Mouse (Mus musculus): Measurements from ENCODE around the gene Syt1. TPM values are rescaled to one million over a fixed set of nuclear protein-coding genes. Genes with fewer than 3 reads are reported as not detected.

Gene Syt1
- polyA plus RNA-seq, 1 experiment from 2014 or later: 0.29 TPM

- no peaks in the 10 kb centered on the region for H3K9me3 ChIP-seq (replicated peaks)
- no peaks in the 10 kb centered on the region for H3K27me3 ChIP-seq (replicated peaks)
- no peak overlapping the region for H3K27ac ChIP-seq
- no peak overlapping the region for H3K4me2 ChIP-seq
- no peaks in the 10 kb centered on the region for H3K4me1 ChIP-seq
- H3K4me3 ChIP-seq: no peak overlapping the region
- no peak overlapping the region for H3K9ac ChIP-seq
- ATAC-seq: no peak
- no peaks in the 10 kb centered on the region for H3K36me3 ChIP-seq
- 71% methylated on average over 6 of the region's 6 CpGs for WGBS (ENCODE audit: insufficient replicate concordance)
These were observed 195.4 kb downstream of the Syt1 start for GRCm38 (mm10) chr10:108815339-108815738.

GRCm38 (mm10) chr10:108804380-108804779 lies 206.4 kb downstream of the Syt1 start:
- no peak overlapping the region for H3K9ac ChIP-seq
- WGBS (ENCODE audit: insufficient replicate concordance): 54% methylated on average over 1 of the region's 1 CpGs
- no peak for ATAC-seq
- H3K36me3 ChIP-seq: no peaks in the 10 kb centered on the region
- no peaks in the 10 kb centered on the region for H3K4me1 ChIP-seq
- H3K27me3 ChIP-seq (replicated peaks): no peaks in the 10 kb centered on the region
- no peaks in the 10 kb centered on the region for H3K9me3 ChIP-seq (replicated peaks)
- no peak overlapping the region for H3K27ac ChIP-seq
- no peak overlapping the region for H3K4me2 ChIP-seq
- H3K4me3 ChIP-seq: no peak overlapping the region

- H3K27me3 ChIP-seq (replicated peaks): no peaks in the 10 kb centered on the region
- H3K9ac ChIP-seq: no peak overlapping the region
- H3K4me2 ChIP-seq: no peak overlapping the region
- 74% methylated on average over 7 of the region's 7 CpGs for WGBS (ENCODE audit: insufficient replicate concordance)
- H3K4me3 ChIP-seq: no peak overlapping the region
- no peak for ATAC-seq
- H3K4me1 ChIP-seq: no peaks in the 10 kb centered on the region
- H3K27ac ChIP-seq: no peak overlapping the region
- no peaks in the 10 kb centered on the region for H3K36me3 ChIP-seq
- no peaks in the 10 kb centered on the region for H3K9me3 ChIP-seq (replicated peaks)
These were observed 210.0 kb downstream of the Syt1 start for GRCm38 (mm10) chr10:108800776-108801175.

- 73% methylated on average over 4 of the region's 4 CpGs for WGBS (ENCODE audit: insufficient replicate concordance)
These were observed 212.0 kb downstream of the Syt1 start for GRCm38 (mm10) chr10:108798826-108799225.

GRCm38 (mm10) chr10:108782817-108783216 lies 228.0 kb downstream of the Syt1 start:
- Histone ChIP-seq H3K4me3 (no peak overlapping the region), H3K9me3 (replicated peaks) (no peaks in the 10 kb centered on the region), H3K4me1 (no peaks in the 10 kb centered on the region), H3K4me2 (no peak overlapping the region), H3K27me3 (replicated peaks) (no peaks in the 10 kb centered on the region), H3K36me3 (no peaks in the 10 kb centered on the region), H3K27ac (no peak overlapping the region), H3K9ac (no peak overlapping the region)
- ATAC-seq: no peak
- WGBS (ENCODE audit: insufficient replicate concordance): 64% methylated on average over 5 of the region's 5 CpGs

More at GRCm38 (mm10) chr10:108798826-108799225, 212.0 kb downstream of the Syt1 start:
- Histone ChIP-seq H3K4me3 (no peak overlapping the region), H3K9ac (no peak overlapping the region), H3K9me3 (replicated peaks) (no peaks in the 10 kb centered on the region), H3K27ac (no peak overlapping the region), H3K4me2 (no peak overlapping the region), H3K27me3 (replicated peaks) (no peaks in the 10 kb centered on the region), H3K36me3 (no peaks in the 10 kb centered on the region), H3K4me1 (no peaks in the 10 kb centered on the region)
- ATAC-seq: no peak

- H3K27me3 ChIP-seq (replicated peaks): no peaks in the 10 kb centered on the region
- no peak overlapping the region for H3K27ac ChIP-seq
- H3K4me2 ChIP-seq: no peak overlapping the region
- H3K4me1 ChIP-seq: no peaks in the 10 kb centered on the region
- 69% methylated on average over 3 of the region's 3 CpGs for WGBS (ENCODE audit: insufficient replicate concordance)
- no peak overlapping the region for H3K9ac ChIP-seq
- H3K4me3 ChIP-seq: no peak overlapping the region
- H3K9me3 ChIP-seq (replicated peaks): no peaks in the 10 kb centered on the region
- no peaks in the 10 kb centered on the region for H3K36me3 ChIP-seq
- no peak for ATAC-seq
These were observed 230.2 kb downstream of the Syt1 start for GRCm38 (mm10) chr10:108780614-108781013.

- no peak overlapping the region for H3K4me3 ChIP-seq
These were observed 234.0 kb downstream of the Syt1 start for GRCm38 (mm10) chr10:108776735-108777134.

GRCm38 (mm10) chr10:108771081-108771480 lies 239.7 kb downstream of the Syt1 start:
- Histone ChIP-seq H3K4me3 (no peak overlapping the region), H3K27me3 (replicated peaks) (no peaks in the 10 kb centered on the region), H3K9ac (no peak overlapping the region), H3K27ac (no peak overlapping the region), H3K4me2 (no peak overlapping the region), H3K9me3 (replicated peaks) (no peaks in the 10 kb centered on the region), H3K36me3 (no peaks in the 10 kb centered on the region), H3K4me1 (no peaks in the 10 kb centered on the region)
- 64% methylated on average over 6 of the region's 6 CpGs for WGBS (ENCODE audit: insufficient replicate concordance)
- ATAC-seq: no peak

More at GRCm38 (mm10) chr10:108776735-108777134, 234.0 kb downstream of the Syt1 start:
- Histone ChIP-seq H3K36me3 (no peaks in the 10 kb centered on the region), H3K4me1 (no peaks in the 10 kb centered on the region), H3K9me3 (replicated peaks) (no peaks in the 10 kb centered on the region), H3K4me2 (no peak overlapping the region), H3K9ac (no peak overlapping the region), H3K27ac (no peak overlapping the region), H3K27me3 (replicated peaks) (no peaks in the 10 kb centered on the region)
- 65% methylated on average over 8 of the region's 8 CpGs for WGBS (ENCODE audit: insufficient replicate concordance)
- ATAC-seq: no peak

- Histone ChIP-seq H3K4me1 (no peaks in the 10 kb centered on the region), H3K27ac (no peak overlapping the region), H3K4me3 (no peak overlapping the region), H3K9ac (no peak overlapping the region), H3K4me2 (no peak overlapping the region), H3K9me3 (replicated peaks) (no peaks in the 10 kb centered on the region), H3K27me3 (replicated peaks) (no peaks in the 10 kb centered on the region), H3K36me3 (no peaks in the 10 kb centered on the region)
- no peak for ATAC-seq
These were observed 245.2 kb downstream of the Syt1 start for GRCm38 (mm10) chr10:108765564-108765963.

GRCm38 (mm10) chr10:108763722-108764121 lies 247.1 kb downstream of the Syt1 start:
- Histone ChIP-seq H3K4me2 (no peak overlapping the region), H3K27me3 (replicated peaks) (no peaks in the 10 kb centered on the region), H3K9me3 (replicated peaks) (no peaks in the 10 kb centered on the region), H3K9ac (no peak overlapping the region), H3K36me3 (no peaks in the 10 kb centered on the region), H3K27ac (no peak overlapping the region), H3K4me1 (no peaks in the 10 kb centered on the region), H3K4me3 (no peak overlapping the region)
- 65% methylated on average over 6 of the region's 6 CpGs for WGBS (ENCODE audit: insufficient replicate concordance)
- ATAC-seq: no peak

GRCm38 (mm10) chr10:108753304-108753703 lies 257.5 kb downstream of the Syt1 start:
- no peak for ATAC-seq
- no peak overlapping the region for H3K4me2 ChIP-seq
- H3K36me3 ChIP-seq: no peaks in the 10 kb centered on the region
- H3K27me3 ChIP-seq (replicated peaks): no peaks in the 10 kb centered on the region
- 70% methylated on average over 2 of the region's 2 CpGs for WGBS (ENCODE audit: insufficient replicate concordance)
- no peak overlapping the region for H3K9ac ChIP-seq
- no peak overlapping the region for H3K27ac ChIP-seq
- H3K4me1 ChIP-seq: no peaks in the 10 kb centered on the region
- H3K4me3 ChIP-seq: no peak overlapping the region
- H3K9me3 ChIP-seq (replicated peaks): no peaks in the 10 kb centered on the region

GRCm38 (mm10) chr10:108743759-108744158 lies 267.0 kb downstream of the Syt1 start:
- Histone ChIP-seq H3K4me2 (no peak overlapping the region), H3K36me3 (no peaks in the 10 kb centered on the region), H3K4me3 (no peak overlapping the region), H3K9me3 (replicated peaks) (no peaks in the 10 kb centered on the region), H3K27ac (no peak overlapping the region), H3K9ac (no peak overlapping the region), H3K27me3 (replicated peaks) (no peaks in the 10 kb centered on the region), H3K4me1 (no peaks in the 10 kb centered on the region)
- WGBS (ENCODE audit: insufficient replicate concordance): 45% methylated on average over 2 of the region's 2 CpGs
- no peak for ATAC-seq

GRCm38 (mm10) chr10:108733982-108734381 lies 276.8 kb downstream of the Syt1 start:
- 41% methylated on average over 2 of the region's 2 CpGs for WGBS (ENCODE audit: insufficient replicate concordance)
- Histone ChIP-seq H3K4me2 (no peak overlapping the region), H3K9me3 (replicated peaks) (no peaks in the 10 kb centered on the region), H3K4me3 (no peak overlapping the region), H3K4me1 (no peaks in the 10 kb centered on the region), H3K27me3 (replicated peaks) (no peaks in the 10 kb centered on the region), H3K27ac (no peak overlapping the region), H3K36me3 (no peaks in the 10 kb centered on the region), H3K9ac (no peak overlapping the region)
- no peak for ATAC-seq

Measured in liver, embryonic 12.5 days (tissue).